Mouse (Mus musculus): ENCODE measurements around the gene Trpm6. TPM values are rescaled to one million over a fixed set of nuclear protein-coding genes. Genes with fewer than 3 reads are reported as not detected.

Gene Trpm6
- polyA plus RNA-seq, 1 experiment from 2014 or later = 0.23 TPM

DNA sequence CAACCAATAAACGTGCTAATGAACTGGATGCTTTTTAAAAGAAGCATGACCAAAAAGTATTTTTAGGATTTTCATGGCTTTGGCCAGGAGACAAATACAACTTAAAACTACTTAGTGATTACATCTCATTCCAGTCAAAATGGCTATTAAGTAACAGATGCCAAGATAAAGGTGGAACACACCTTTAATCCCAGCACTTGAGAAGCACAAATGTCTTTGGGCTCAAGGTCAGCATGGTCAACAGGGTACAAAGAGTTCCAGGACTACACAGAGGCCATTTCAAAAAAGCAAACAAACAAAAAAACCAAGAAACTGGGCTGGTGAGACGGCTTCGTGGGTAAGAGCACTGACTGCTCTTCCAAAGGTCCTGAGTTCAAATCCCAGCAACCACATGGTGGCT, 29.4 kb upstream of the Trpm6 start:
- WGBS = 87% methylated on average over 3 of the region's 3 CpGs
- ATAC-seq (ENCODE audit: insufficient number of reproducible peaks, insufficient read depth, low FRiP score, low read depth) = no peak
- Histone ChIP-seq H3K9me3 (ENCODE audit: control insufficient read depth, low read depth, low read length) (no peaks in the 10 kb centered on the region), H3K9ac (replicated peaks; ENCODE audit: low read depth, low read length) (no peak overlapping the region), H3K4me1 (ENCODE audit: control insufficient read depth, insufficient read depth, low read length) (no peaks in the 10 kb centered on the region), H3K4me3 (ENCODE audit: low read depth, low read length) (no peak overlapping the region), H3K27ac (ENCODE audit: low read length) (no peak overlapping the region), H3K4me2 (replicated peaks; ENCODE audit: low read depth, low read length) (no peak overlapping the region), H3K27me3 (ENCODE audit: control insufficient read depth, insufficient read depth, low read length) (no peaks in the 10 kb centered on the region), H3K36me3 (ENCODE audit: control insufficient read depth, insufficient read depth, low read length) (peaks cover 5% of the 10 kb centered on the region; the same call in 1 of the 2 replicates)

DNA sequence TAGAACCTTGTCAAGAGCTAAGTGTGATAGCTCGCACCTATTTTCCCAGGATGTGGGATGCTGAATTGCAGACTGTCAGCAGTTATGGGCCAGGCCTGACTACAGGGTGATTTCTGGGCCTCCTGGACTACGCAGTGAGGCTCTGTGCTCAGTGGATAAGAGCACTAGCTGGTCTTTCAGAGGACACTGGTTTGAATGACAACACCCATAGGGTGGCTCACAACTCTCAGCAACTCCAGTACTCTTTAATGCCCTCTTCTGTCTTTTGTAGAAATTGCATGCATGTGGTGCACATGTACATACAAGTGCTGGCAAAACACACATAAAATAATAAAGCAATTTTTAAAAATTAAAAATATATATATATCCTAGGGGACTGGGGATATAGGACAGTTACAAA, 24.6 kb upstream of the Trpm6 start:
- WGBS = 92% methylated on average over 2 of the region's 2 CpGs
- no peak for ATAC-seq (ENCODE audit: insufficient number of reproducible peaks, insufficient read depth, low FRiP score, low read depth)

DNA sequence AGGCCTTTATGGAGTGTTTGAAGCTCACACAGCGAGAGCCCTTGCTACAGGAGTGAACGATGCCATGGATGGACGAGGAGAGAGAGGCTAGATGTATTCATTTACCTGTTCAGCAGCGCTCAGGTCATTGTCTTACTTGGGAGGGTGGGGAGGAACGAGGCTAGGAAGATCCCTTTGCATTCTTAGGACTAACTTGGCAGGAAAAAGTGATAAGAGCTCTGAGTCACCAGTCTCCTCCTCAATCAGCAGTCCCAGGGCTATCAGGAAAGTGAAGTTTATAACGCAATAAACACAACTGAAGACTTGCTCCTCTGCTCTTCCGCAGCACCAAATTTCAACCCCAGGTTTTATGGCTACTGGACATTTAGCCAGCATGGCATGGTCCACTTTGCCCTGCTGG, 19.5 kb upstream of the Trpm6 start:
- H3K36me3 ChIP-seq (ENCODE audit: control insufficient read depth, insufficient read depth, low read length) = no peaks in the 10 kb centered on the region
- H3K4me1 ChIP-seq (ENCODE audit: control insufficient read depth, insufficient read depth, low read length) = no peaks in the 10 kb centered on the region
- no peak overlapping the region for H3K4me3 ChIP-seq (ENCODE audit: low read depth, low read length)
- no peak overlapping the region for H3K27ac ChIP-seq (ENCODE audit: low read length)
- ATAC-seq (ENCODE audit: insufficient number of reproducible peaks, insufficient read depth, low FRiP score, low read depth) = no peak
- WGBS = 61% methylated on average over 7 of the region's 7 CpGs
- no peak overlapping the region for H3K4me2 ChIP-seq (replicated peaks; ENCODE audit: low read depth, low read length)
- no peak overlapping the region for H3K9ac ChIP-seq (replicated peaks; ENCODE audit: low read depth, low read length)
- no peaks in the 10 kb centered on the region for H3K27me3 ChIP-seq (ENCODE audit: control insufficient read depth, insufficient read depth, low read length)
- no peaks in the 10 kb centered on the region for H3K9me3 ChIP-seq (ENCODE audit: control insufficient read depth, low read depth, low read length)

More for the DNA sequence above, 24.6 kb upstream of the Trpm6 start:
- H3K27me3 ChIP-seq (ENCODE audit: control insufficient read depth, insufficient read depth, low read length) = no peaks in the 10 kb centered on the region
- H3K9ac ChIP-seq (replicated peaks; ENCODE audit: low read depth, low read length) = no peak overlapping the region
- H3K4me2 ChIP-seq (replicated peaks; ENCODE audit: low read depth, low read length) = no peak overlapping the region
- H3K27ac ChIP-seq (ENCODE audit: low read length) = no peak overlapping the region
- no peaks in the 10 kb centered on the region for H3K9me3 ChIP-seq (ENCODE audit: control insufficient read depth, low read depth, low read length)
- no peaks in the 10 kb centered on the region for H3K4me1 ChIP-seq (ENCODE audit: control insufficient read depth, insufficient read depth, low read length)
- H3K36me3 ChIP-seq (ENCODE audit: control insufficient read depth, insufficient read depth, low read length) = no peaks in the 10 kb centered on the region
- H3K4me3 ChIP-seq (ENCODE audit: low read depth, low read length) = no peak overlapping the region

DNA sequence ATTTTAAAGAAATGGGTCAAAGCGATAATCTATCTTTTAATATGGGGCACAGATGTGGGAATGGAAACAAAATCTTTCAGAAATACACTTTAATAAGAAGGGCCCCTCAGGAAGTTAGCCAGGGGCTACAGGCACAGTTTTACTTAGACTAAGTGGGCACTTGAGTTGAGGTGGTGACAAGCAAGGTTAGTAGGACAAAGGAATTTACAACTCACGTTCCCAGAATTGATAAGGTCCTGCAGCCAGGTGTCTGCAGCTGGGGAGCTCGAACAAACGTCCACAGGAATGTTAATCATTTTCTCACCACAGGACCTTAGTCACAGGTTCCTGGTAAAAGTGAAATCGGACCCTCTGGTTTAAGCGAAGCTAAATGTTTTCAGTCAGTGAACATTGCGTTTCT, 18.7 kb upstream of the Trpm6 start:
- Histone ChIP-seq H3K27me3 (ENCODE audit: control insufficient read depth, insufficient read depth, low read length) (no peaks in the 10 kb centered on the region), H3K36me3 (ENCODE audit: control insufficient read depth, insufficient read depth, low read length) (no peaks in the 10 kb centered on the region), H3K4me1 (ENCODE audit: control insufficient read depth, insufficient read depth, low read length) (no peaks in the 10 kb centered on the region), H3K9ac (replicated peaks; ENCODE audit: low read depth, low read length) (no peak overlapping the region), H3K9me3 (ENCODE audit: control insufficient read depth, low read depth, low read length) (no peaks in the 10 kb centered on the region), H3K4me2 (replicated peaks; ENCODE audit: low read depth, low read length) (no peak overlapping the region), H3K27ac (ENCODE audit: low read length) (no peak overlapping the region), H3K4me3 (ENCODE audit: low read depth, low read length) (no peak overlapping the region)
- no peak for ATAC-seq (ENCODE audit: insufficient number of reproducible peaks, insufficient read depth, low FRiP score, low read depth)
- WGBS = 25% methylated on average over 7 of the region's 7 CpGs

DNA sequence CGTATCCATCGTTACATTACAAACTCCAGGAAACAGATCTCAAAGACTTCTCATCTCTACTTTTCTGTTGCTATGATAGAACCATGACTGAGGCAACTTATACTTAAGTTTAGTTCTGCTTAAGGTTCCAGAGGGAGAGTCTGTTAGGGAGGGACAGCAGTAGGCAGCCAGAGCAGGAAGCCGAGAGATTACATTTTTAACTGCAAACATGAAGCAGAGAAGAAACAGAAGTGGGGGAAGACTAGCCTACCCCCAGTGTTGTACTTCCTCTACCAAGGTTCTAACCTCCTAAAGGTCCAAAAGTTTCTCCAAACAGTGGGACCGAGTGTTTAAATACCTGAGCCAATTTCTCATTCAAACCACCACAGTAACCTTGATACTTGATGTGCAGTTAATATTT, 13.9 kb upstream of the Trpm6 start:
- no peak overlapping the region for H3K4me3 ChIP-seq (ENCODE audit: low read depth, low read length)
- H3K27me3 ChIP-seq (ENCODE audit: control insufficient read depth, insufficient read depth, low read length) = no peaks in the 10 kb centered on the region
- H3K27ac ChIP-seq (ENCODE audit: low read length) = no peak overlapping the region
- H3K9ac ChIP-seq (replicated peaks; ENCODE audit: low read depth, low read length) = no peak overlapping the region
- WGBS = 89% methylated on average over 4 of the region's 4 CpGs
- H3K9me3 ChIP-seq (ENCODE audit: control insufficient read depth, low read depth, low read length) = no peaks in the 10 kb centered on the region
- H3K36me3 ChIP-seq (ENCODE audit: control insufficient read depth, insufficient read depth, low read length) = no peaks in the 10 kb centered on the region
- H3K4me1 ChIP-seq (ENCODE audit: control insufficient read depth, insufficient read depth, low read length) = no peaks in the 10 kb centered on the region
- H3K4me2 ChIP-seq (replicated peaks; ENCODE audit: low read depth, low read length) = no peak overlapping the region
- ATAC-seq (ENCODE audit: insufficient number of reproducible peaks, insufficient read depth, low FRiP score, low read depth) = no peak

DNA sequence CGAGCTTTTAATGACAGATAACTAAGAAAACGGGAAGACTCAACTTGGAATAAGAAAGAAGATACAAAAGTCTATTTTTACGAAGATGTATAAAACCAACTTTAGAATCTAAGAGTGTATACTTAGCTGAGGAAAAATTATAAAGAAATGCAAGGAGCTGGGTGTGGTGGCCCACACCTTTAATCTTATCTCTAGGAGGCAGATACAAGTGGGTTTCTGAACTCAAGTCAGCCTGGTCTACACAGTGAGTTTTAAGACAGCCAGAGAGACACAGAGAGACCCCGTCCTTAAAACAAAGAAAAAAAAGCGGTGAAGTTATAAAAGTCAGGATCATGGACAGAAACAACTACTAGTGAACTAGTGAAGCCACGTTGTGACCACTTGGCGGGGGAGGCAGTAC, 10.6 kb upstream of the Trpm6 start:
- Histone ChIP-seq H3K36me3 (ENCODE audit: control insufficient read depth, insufficient read depth, low read length) (no peaks in the 10 kb centered on the region), H3K27me3 (ENCODE audit: control insufficient read depth, insufficient read depth, low read length) (no peaks in the 10 kb centered on the region), H3K4me1 (ENCODE audit: control insufficient read depth, insufficient read depth, low read length) (no peaks in the 10 kb centered on the region), H3K4me3 (ENCODE audit: low read depth, low read length) (no peak overlapping the region), H3K27ac (ENCODE audit: low read length) (no peak overlapping the region), H3K9ac (replicated peaks; ENCODE audit: low read depth, low read length) (no peak overlapping the region), H3K9me3 (ENCODE audit: control insufficient read depth, low read depth, low read length) (no peaks in the 10 kb centered on the region), H3K4me2 (replicated peaks; ENCODE audit: low read depth, low read length) (no peak overlapping the region)
- no peak for ATAC-seq (ENCODE audit: insufficient number of reproducible peaks, insufficient read depth, low FRiP score, low read depth)
- 81% methylated on average over 7 of the region's 7 CpGs for WGBS

- H3K4me1 ChIP-seq (ENCODE audit: control insufficient read depth, insufficient read depth, low read length) = no peaks in the 10 kb centered on the region
- no peak overlapping the region for H3K27ac ChIP-seq (ENCODE audit: low read length)
- ATAC-seq (ENCODE audit: insufficient number of reproducible peaks, insufficient read depth, low FRiP score, low read depth) = no peak
- H3K9ac ChIP-seq (replicated peaks; ENCODE audit: low read depth, low read length) = no peak overlapping the region
- H3K27me3 ChIP-seq (ENCODE audit: control insufficient read depth, insufficient read depth, low read length) = no peaks in the 10 kb centered on the region
- H3K4me2 ChIP-seq (replicated peaks; ENCODE audit: low read depth, low read length) = no peak overlapping the region
- no peak overlapping the region for H3K4me3 ChIP-seq (ENCODE audit: low read depth, low read length)
- no peaks in the 10 kb centered on the region for H3K36me3 ChIP-seq (ENCODE audit: control insufficient read depth, insufficient read depth, low read length)
- H3K9me3 ChIP-seq (ENCODE audit: control insufficient read depth, low read depth, low read length) = no peaks in the 10 kb centered on the region
- 71% methylated on average over 5 of the region's 5 CpGs for WGBS
Observed at GRCm38 (mm10) chr19:18743946-18744345, 5.8 kb upstream of the Trpm6 start.

DNA sequence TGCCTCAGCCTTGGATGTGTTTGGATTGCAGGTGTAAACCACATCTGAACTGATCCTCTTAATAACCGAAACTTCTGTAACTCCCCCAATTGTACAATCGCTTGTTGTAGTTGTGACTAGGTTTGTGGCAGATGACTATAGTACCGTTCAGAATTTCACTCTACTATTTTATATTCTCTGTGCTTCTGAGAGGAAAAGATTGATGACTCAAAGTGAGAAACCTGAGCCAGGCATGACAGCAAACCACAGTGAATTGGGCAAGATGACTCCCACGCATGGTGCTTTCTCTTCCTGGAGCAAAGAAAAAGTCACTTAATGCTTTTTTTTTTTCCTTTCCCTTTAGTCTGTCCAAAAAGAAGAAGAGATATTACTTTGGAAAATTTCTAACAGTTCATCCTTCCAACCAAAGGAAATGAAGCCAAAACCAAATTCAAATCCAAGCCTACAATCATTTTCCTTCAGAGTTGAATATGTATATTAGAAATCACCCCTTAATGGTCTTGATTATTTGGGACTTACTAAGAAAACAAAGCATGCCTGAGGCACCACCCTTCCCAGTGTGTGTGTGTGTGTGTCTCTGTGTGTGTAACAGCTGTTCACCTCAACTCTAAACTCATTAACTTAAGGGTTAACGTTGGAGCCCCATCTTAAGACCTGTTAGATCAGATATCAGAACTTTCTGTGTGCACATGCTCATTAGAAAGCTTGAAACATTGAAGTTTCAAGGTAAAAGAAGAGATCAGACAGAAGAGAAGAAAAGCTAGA, 3.0 kb upstream of the Trpm6 start:
- ATAC-seq (ENCODE audit: insufficient number of reproducible peaks, insufficient read depth, low FRiP score, low read depth) = no peak
- WGBS = 82% methylated on average over 5 of the region's 5 CpGs
- H3K36me3 ChIP-seq (ENCODE audit: control insufficient read depth, insufficient read depth, low read length) = no peaks in the 10 kb centered on the region
- no peak overlapping the region for H3K4me3 ChIP-seq (ENCODE audit: low read depth, low read length)
- H3K9ac ChIP-seq (replicated peaks; ENCODE audit: low read depth, low read length) = no peak overlapping the region
- no peaks in the 10 kb centered on the region for H3K27me3 ChIP-seq (ENCODE audit: control insufficient read depth, insufficient read depth, low read length)
- no peak overlapping the region for H3K27ac ChIP-seq (ENCODE audit: low read length)
- no peaks in the 10 kb centered on the region for H3K4me1 ChIP-seq (ENCODE audit: control insufficient read depth, insufficient read depth, low read length)
- no peaks in the 10 kb centered on the region for H3K9me3 ChIP-seq (ENCODE audit: control insufficient read depth, low read depth, low read length)
- no peak overlapping the region for H3K4me2 ChIP-seq (replicated peaks; ENCODE audit: low read depth, low read length)

DNA sequence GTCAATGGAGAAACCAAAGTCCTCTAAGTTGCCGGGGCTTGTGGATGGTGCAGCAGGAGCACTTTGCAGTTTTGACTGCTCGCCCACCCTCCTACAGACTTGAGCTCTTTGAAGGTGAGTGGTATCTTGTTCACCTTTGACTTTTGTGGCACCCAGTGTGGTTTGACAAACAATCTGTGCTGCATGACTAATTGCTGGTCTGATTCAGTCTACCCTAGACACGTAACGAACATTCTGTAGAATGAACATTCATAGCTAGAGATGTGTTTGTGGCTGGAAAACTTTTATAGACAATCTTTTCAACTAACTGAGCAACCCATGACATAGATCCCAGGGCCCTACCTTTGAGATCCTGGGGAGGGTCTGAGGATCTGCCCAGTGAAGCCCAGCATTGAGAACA, 2.4 kb upstream of the Trpm6 start:
- Histone ChIP-seq H3K27ac (ENCODE audit: low read length) (no peak overlapping the region), H3K27me3 (ENCODE audit: control insufficient read depth, insufficient read depth, low read length) (no peaks in the 10 kb centered on the region), H3K4me1 (ENCODE audit: control insufficient read depth, insufficient read depth, low read length) (no peaks in the 10 kb centered on the region), H3K9me3 (ENCODE audit: control insufficient read depth, low read depth, low read length) (no peaks in the 10 kb centered on the region), H3K4me2 (replicated peaks; ENCODE audit: low read depth, low read length) (no peak overlapping the region), H3K9ac (replicated peaks; ENCODE audit: low read depth, low read length) (no peak overlapping the region), H3K4me3 (ENCODE audit: low read depth, low read length) (no peak overlapping the region), H3K36me3 (ENCODE audit: control insufficient read depth, insufficient read depth, low read length) (no peaks in the 10 kb centered on the region)
- WGBS = 84% methylated on average over 4 of the region's 4 CpGs
- no peak for ATAC-seq (ENCODE audit: insufficient number of reproducible peaks, insufficient read depth, low FRiP score, low read depth)
